Mouse (Mus musculus): ENCODE results near the gene Ssbp3.

GRCm38 (mm10) chr4:106972461-106973384, 62.2 kb downstream of the Ssbp3 start:
- TF ChIP-seq HCFC1 (IDR thresholded peaks at IDR 0.05; ENCODE audit: borderline replicate concordance, insufficient read depth, low read length), result no peak
- TF ChIP-seq ZC3H11A (IDR thresholded peaks at IDR 0.05; ENCODE audit: borderline replicate concordance, low read depth, low read length), result no peak
- TF ChIP-seq ZNF384 (IDR thresholded peaks at IDR 0.05; ENCODE audit: low read depth, low read length), result no peak
- TF ChIP-seq CHD2 (IDR thresholded peaks at IDR 0.05; ENCODE audit: low read depth, low read length), result no peak

Data from ES-E14 (cell line).